Mouse (Mus musculus) subcutaneous adipose tissue, adult 2 months (tissue): ENCODE measurements around the gene Gm10256. TPM values are rescaled to one million over a fixed set of nuclear protein-coding genes. Genes with fewer than 3 reads are reported as not detected.

Experiments
- polyA plus RNA-seq: library from polyadenylated mRNA; depleted of rRNA; stranded (reverse); fragments of >200 nt; gene quantifications from 2 replicates; pipeline ENCODE4 v1.2.3, GENCODE M21; 2012; ENCODE audit warnings: low replicate concordance; rRNA removed

Gene Gm10256
- polyA plus RNA-seq, result not detected in 2 replicates

DNA sequence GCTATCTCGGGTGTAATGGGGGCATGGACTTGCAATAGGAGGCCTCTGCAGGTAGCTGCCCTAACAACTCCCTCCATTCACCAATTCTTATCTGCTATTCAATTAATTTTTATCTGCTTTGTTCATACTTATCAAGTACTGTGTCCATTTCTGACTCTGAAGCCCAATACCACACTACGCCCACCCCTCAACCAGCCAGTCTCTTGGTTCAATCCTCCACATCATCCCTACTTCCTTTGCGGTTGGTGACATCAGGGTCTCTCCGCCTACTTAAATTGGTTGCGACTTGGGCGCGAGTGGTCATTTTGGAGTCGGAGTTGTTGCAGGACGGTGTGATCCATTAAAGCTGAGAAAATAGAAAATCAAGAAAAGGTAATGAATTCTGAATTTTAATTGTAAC is at the start of gene Gm10256, which contains the start of gene Rbmy:
Gm10256 (plus strand) TSS at position 320 of the 400 bp plus-strand sequence.
Rbmy (plus strand) TSS at position 301 of the 400 bp plus-strand sequence.

GRCm38 (mm10) chrY:2796105-2796504 is 34.4 kb upstream of the Gm10256 start, which contains the start of gene Gm4064:
TSS of gene Gm4064 (minus strand) at chrY:2796205.

GRCm38 (mm10) chrY:2900689-2901088 is 70.2 kb downstream of the Gm10256 start, which contains the start of gene Gm10352:
TSS of gene Gm10352 (plus strand) at chrY:2900989.

Other genes with a start within 250 kb of the Gm10256 start
- gene H2al2c, start 231.6 kb upstream of the Gm10256 start, polyA plus RNA-seq, result not detected in 2 replicates
- gene Sry, start 167.0 kb upstream of the Gm10256 start, polyA plus RNA-seq, result not detected in 2 replicates
- gene H2al2b, start 110.0 kb upstream of the Gm10256 start, polyA plus RNA-seq, result not detected in 2 replicates
- gene Gm4064, start 34.5 kb upstream of the Gm10256 start, polyA plus RNA-seq, result not detected in 2 replicates
- gene Rbmy, start within 50 bp of the Gm10256 start, polyA plus RNA-seq, result not detected in 2 replicates
- not detected in 2 replicates for gene Gm10352, start 70.3 kb downstream of the Gm10256 start, polyA plus RNA-seq
- gene Gm29289, start 101.9 kb downstream of the Gm10256 start, polyA plus RNA-seq, result not detected in 2 replicates